Mouse (Mus musculus) spleen, postnatal 14 days (tissue): ENCODE results near the gene Nle1.

Experiments
- DNase-seq, 2 experiments: peaks; one replicate each; pipeline ENCODE4 v3.0.0; 2021 to 2022; ENCODE audit warnings: low spot score in 2 of 2

The Nle1 gene

GRCm38 (mm10) chr11:82914711-82915352, 6.6 kb upstream of the Nle1 start:
- peak; percentile 44 to 66 for DNase-seq

- DNase-seq = no peak
Observed at GRCm38 (mm10) chr11:82910679-82911389, 2.6 kb upstream of the Nle1 start.

GRCm38 (mm10) chr11:82910250-82910649, 2.0 kb upstream of the Nle1 start, which contains the start of gene Unc45b:
TSS of gene Unc45b (plus strand) at chr11:82910550.
- DNase-seq = no peak

- no peak for DNase-seq
Observed at GRCm38 (mm10) chr11:82908608-82908989, 388 bp upstream of the Nle1 start.

- DNase-seq = no peak
Observed at GRCm38 (mm10) chr11:82905816-82906215, 2.4 kb downstream of the Nle1 start.

- DNase-seq = no peak
Observed at GRCm38 (mm10) chr11:82904952-82905351, 3.3 kb downstream of the Nle1 start.

GRCm38 (mm10) chr11:82901606-82902310, 6.5 kb downstream of the Nle1 start:
- no peak for DNase-seq

GRCm38 (mm10) chr11:82899720-82900119, 8.5 kb downstream of the Nle1 start:
- no peak for DNase-seq

GRCm38 (mm10) chr11:82897478-82897877, 10.7 kb downstream of the Nle1 start:
- no peak for DNase-seq

- DNase-seq = no peak
Observed at GRCm38 (mm10) chr11:82891936-82892335, 16.3 kb downstream of the Nle1 start, which contains the start of gene Fndc8. TSS of gene Fndc8 (plus strand) at chr11:82892124.

- DNase-seq = peak; percentile 91 to 94
Observed at GRCm38 (mm10) chr11:82890342-82890762, 17.9 kb downstream of the Nle1 start, which contains the start of gene Rad51d. TSS of gene Rad51d (minus strand) at chr11:82890614.

GRCm38 (mm10) chr11:82889524-82890341, 18.5 kb downstream of the Nle1 start:
- no peak for DNase-seq

- DNase-seq = no peak
Observed at GRCm38 (mm10) chr11:82888491-82888946, 19.7 kb downstream of the Nle1 start.

- DNase-seq = no peak
Observed at GRCm38 (mm10) chr11:82886559-82886958, 21.7 kb downstream of the Nle1 start.

GRCm38 (mm10) chr11:82883180-82883579, 25.0 kb downstream of the Nle1 start:
- DNase-seq = no peak

GRCm38 (mm10) chr11:82877726-82878344, 30.4 kb downstream of the Nle1 start:
- no peak for DNase-seq

GRCm38 (mm10) chr11:82875631-82876030, 32.6 kb downstream of the Nle1 start:
- DNase-seq = no peak

- no peak for DNase-seq
Observed at GRCm38 (mm10) chr11:82874924-82875323, 33.3 kb downstream of the Nle1 start.

- peak; percentile 93 to 97 for DNase-seq
Observed at GRCm38 (mm10) chr11:82871031-82871446, 37.2 kb downstream of the Nle1 start, which contains the start of gene Rffl. TSS of gene Rffl (minus strand) at chr11:82871210.

- DNase-seq = peak; percentile 30 to 53
Observed at GRCm38 (mm10) chr11:82870173-82871030, 37.8 kb downstream of the Nle1 start.
